Mouse (Mus musculus) liver, adult 2 months (tissue): ENCODE results near the gene Mief2.

ENCODE experiments used
- CTCF ChIP-seq: fragments of 200-500 bp; IDR thresholded peaks from 2 replicates; pipeline ENCODE4 v1.5.1; 2011; ENCODE audit warnings: low read depth, low read length, control low read depth
- POLR2A ChIP-seq: fragments of 200-500 bp; IDR thresholded peaks from 2 replicates; pipeline ENCODE4 v1.6.1; 2011; ENCODE audit warnings: low read length, control low read depth; ENCODE audit not compliant: insufficient read depth; ENCODE audit errors: extremely low read depth

DNA sequence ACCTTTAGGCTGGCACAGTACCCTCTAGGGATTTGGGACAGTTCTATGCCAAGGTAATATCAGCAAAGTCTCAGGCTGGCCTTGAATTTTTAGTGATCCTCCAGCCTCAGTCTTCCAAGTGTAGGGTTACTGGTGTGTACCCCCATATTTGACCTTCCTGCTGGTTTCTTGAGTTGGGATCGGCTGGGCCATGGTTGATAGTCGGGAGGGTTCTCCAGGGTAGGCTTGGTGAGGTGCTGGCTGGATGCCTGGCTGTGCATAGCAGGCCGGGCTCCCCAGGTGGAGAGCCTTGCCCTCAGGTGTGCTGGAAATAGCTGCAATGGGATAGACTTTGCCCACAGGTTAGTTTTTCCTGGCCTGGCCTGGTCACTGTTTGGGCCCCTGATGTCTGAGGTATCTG is 22.9 kb upstream of the Mief2 start:
- no peak for TF ChIP-seq POLR2A
- TF ChIP-seq CTCF = no peak
